Mouse (Mus musculus): Measurements from ENCODE around the gene Chat.

Chat gene

DNA sequence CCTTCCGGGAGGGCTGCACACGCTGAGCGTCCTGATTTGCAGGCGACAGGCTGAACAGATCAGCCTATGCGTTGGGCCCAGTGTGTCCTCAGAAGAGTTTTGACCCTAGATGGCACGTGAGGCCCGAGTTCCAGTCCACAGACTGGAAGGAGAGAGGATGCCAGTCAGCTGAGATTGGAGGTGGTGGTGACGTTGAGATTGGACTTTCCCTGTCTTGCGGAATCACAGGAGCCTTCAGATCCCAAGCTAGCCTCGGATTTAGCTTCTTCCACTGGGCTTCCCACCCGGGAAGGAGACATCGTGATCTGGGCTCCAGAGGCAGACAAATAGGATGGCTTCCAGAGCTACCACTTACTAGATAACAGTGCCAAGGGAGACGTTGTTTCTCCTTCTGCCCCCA, at the start of gene Chat:
TSS of gene Chat (minus strand) at position 101 of the 400 bp plus-strand sequence.
- no peak for DNase-seq

GRCm38 (mm10) chr14:32513336-32514032, 47.7 kb upstream of the Chat start, which contains the start of gene Ercc6:
Gene Ercc6, plus strand, starts transcription at chr14:32513521.
- DNase-seq = peak; percentile 96

DNA sequence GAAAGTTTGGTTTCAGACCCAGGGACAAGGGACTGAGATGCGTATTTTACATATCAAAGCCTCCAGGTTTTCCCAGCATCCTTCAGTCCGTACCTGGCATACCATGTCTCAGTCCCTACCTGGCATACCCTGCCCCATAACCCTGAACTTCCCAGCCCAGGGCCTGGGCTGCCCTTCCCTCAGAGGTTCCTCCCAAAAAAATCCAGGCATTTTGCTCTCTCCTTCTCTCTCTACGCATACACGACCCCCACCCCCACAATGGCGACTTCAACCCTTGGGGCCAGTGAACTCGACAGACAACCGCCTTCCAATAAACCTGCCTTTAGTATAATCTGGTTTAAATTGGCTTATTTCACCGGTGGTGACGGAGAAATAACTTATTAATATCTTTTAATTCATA, 47.1 kb upstream of the Chat start:
- DNase-seq = no peak

DNA sequence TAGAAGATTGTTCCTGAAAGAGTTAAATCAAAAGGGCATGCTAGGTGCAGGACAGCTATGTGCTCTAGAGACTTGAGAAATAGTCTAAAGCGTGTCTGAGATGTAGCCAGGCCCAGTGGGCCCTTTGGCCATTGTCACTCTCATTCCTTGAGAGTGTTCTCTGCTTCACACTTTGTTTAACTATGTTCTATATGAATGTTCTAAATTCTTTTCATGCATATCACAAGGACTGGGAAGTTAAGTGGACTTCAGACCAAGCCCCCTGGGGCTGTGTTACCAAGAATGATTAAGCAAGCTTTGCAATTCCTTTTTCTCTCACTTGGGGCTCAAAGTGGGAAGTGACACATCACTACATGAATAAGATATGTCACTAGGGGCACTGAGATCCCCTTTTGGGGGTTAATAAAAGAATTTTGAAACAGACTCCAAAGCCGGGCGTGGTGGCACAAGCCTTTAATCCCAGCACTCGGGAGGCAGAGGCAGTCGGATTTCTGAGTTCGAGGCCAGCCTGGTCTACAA, 43.7 kb upstream of the Chat start:
- no peak for DNase-seq

- no peak for DNase-seq
These were observed 42.5 kb upstream of the Chat start for GRCm38 (mm10) chr14:32508105-32508835.

DNA sequence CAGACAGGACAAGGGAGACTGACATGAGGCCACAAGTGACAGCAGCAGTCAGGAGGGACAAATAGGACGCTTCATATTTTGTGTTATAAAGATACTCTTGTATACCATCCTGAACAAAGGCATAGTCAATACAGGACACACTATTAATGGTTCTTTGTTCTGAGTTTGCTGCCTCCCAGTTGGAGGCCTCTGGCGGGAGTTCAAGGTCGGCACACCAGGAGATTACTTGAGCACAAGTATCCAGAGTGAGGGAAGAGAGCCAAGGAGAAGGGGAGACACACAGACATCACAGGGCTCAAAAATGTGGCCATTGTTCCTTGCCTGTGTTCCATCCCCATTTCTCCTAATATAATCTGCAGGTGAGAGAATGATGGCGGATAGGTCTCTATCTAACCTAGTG, 41.4 kb upstream of the Chat start:
- DNase-seq = no peak

GRCm38 (mm10) chr14:32506329-32506728, 40.5 kb upstream of the Chat start:
- DNase-seq = no peak

DNA sequence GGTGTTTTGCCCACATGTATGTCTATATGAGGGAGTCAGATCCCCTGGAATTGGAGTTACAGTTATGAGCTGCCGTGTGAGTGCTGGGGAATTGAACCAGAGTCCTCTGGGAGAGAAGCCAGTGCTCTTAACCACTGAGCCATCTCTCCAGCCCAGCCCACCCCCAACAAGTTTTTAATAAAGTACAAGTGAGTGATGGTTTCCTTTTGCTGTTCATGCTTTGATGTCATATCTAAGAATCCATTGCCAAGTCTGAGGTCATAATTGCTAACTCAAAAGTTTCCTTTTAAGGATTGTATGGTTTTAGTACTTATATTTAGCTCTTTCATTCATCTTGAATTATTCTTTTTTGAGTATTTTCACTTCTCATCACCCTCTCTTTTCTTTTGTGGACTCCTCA, 38.1 kb upstream of the Chat start:
- DNase-seq = no peak

DNA sequence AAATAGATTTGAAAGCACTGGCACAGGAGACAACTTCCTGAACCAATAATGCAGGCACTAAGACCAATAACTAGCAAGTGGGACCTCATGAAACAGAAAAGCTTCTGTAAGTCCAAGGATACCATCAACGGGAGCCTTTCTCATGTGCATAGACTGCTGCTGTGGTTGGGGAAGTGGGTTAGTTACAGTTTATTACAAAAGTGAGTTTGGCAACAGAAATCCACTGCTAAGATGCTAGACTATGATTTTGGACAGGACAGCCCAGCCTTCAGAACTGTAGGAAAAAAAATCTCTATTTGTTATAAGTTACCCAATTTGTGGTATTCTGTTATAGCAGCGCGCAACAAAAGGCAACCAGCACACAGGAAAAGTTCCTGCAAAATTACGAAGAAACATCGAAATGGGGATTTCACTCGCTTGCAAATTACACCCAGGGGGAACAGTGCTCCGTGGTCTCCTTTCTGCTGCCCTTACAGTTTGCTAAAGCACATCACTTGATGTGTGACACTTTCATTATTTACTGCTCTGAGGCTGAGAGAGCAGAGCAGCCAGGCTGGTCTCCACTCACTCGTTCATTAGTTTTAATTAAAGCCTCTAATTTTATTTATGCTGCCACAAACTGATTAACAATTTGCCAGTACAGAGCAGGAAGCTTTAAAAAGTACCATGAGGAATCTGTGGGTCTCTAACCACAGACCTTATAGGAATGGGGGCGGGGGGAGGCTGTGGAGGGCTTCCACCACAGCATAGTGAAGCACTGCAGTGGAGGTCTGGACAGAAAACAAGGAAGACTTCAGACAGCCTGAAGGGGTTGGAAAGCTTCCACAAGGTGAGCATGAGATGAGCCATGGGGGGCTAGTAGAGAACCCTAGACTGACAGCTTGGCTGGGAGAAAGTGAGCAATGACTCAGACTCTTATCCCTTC, 37.2 kb upstream of the Chat start:
- no peak for DNase-seq

- no peak for DNase-seq
These were observed 35.5 kb upstream of the Chat start for GRCm38 (mm10) chr14:32501303-32501702.

DNA sequence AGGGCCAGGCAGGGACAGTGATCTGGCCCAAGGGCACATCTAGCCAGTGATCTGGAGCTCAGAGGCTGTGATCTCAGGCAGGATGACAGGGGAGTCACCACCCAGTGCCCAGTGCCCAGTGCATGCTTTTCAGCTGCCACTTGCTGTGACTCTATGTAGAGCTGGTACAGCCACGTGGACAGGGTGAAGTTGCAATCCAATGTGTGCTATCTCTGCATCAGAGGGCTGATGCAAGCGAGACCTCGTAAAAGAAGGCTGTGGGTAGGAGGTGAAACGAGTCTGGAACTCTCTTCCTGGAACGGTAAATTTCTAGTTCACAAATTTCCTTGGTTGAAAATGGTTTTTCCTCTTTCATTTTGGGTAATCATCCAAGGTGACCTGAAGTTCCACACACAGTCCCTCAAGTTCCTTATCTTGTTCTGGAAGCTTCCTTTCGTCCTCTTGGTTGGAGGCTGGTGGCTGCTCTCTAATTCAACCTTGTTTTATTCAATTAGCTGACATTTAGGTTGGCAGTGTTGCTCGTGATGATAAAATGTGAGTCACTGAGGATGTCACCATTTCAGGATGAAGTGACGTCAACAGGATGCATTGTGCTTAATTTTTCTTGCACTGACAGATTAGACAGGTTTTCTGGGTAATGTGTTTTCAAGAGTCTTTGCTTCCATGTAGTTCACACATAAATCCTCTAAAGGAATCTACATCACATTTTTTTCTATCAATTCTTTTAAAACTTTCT, 30.5 kb upstream of the Chat start:
- no peak for DNase-seq

- no peak for DNase-seq
These were observed 26.7 kb upstream of the Chat start for GRCm38 (mm10) chr14:32492521-32492920.

GRCm38 (mm10) chr14:32482061-32482460, 16.3 kb upstream of the Chat start:
- no peak for DNase-seq

DNA sequence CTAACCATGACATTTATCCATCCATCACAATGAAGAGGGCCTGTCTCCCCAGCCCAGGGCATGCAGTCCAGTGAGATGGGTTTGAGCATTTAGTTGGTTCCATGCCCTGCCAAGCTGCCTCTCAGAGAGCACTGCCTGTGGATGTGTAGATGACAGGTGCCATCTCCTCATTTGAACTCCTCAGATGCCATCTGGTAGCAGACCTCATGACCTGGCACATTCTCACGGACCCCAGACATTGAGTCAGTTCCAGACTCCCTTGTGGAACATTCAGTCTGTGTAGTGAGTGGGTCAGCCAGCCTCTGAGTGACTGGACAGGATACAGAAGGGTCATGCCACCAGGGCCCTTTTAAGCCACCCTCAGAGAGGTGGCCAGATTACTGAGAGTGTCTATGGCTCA, 11.8 kb upstream of the Chat start:
- no peak for DNase-seq

GRCm38 (mm10) chr14:32476559-32476958, 10.8 kb upstream of the Chat start:
- no peak for DNase-seq

DNA sequence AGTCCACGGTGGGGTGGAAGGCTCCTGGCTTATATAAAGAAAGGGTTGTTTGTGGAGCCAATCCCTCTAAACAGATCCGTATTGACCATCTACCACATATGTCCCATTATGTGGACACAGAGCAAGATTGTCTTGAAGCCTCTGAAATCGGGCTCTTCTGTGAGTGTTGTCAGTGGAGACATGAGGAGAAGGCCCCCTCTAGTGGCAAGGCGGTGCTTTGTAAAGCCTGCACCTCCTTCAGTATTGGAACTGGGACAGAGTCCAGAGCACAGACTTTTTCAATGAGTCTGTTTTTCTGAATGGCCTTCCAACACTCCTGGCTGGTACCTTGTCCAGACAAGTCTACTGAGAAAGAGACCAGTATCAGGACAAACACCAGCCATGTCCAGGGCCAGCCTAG, 7.2 kb upstream of the Chat start:
- DNase-seq = peak; percentile 55

GRCm38 (mm10) chr14:32467606-32468005, 1.8 kb upstream of the Chat start:
- peak; percentile 60 for DNase-seq

GRCm38 (mm10) chr14:32465506-32465870, 301 bp downstream of the Chat start:
- DNase-seq = no peak

GRCm38 (mm10) chr14:32464601-32465505, 936 bp downstream of the Chat start, which contains the start of gene Slc18a3:
Gene Slc18a3, minus strand, starts transcription at chr14:32464850.
- DNase-seq = no peak

DNA sequence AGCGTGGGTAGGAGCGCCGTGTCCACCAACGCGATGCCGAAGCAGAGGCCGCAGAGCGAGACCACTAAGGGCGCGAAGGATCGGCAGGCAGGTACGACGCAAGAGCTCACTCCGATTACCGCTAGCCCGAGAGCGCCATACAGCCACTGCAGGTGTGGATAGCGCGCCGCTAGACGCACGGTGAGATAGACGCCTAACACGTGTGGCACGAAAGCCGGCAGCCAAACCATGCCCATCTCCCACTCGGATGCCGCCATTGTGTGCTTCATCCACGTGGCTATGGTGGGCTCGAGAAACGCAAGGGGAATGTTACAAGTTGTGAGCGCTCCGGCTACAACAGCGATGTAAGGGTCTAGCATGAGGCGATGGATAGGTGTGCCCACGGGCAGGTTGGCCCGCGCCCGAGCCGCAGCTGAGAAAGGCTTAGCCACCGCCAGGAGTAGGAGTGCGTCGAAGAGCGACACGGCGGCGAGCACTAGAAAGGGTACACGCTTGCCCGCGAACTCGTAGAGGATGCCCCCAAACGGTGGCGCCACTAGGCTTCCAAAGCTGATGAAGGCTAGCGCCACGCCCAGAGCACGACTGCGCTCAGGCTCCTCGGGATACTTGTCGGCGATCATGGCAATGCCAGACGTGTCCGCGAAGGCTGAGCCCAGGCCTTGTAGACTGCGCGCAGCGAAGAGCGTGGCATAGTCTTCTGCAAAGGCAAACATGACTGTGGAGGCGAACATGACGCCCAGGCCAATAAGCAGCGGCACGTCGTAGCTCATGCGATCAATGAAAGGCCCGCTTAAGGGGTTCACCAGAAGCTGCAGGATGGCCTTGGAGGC, 2.4 kb downstream of the Chat start:
- no peak for DNase-seq

Measured in kidney, postnatal 14 days (tissue).